Mouse (Mus musculus) E14TG2a.4 (cell line): ENCODE data around the gene 4931417E11Rik.

ENCODE experiments used
- H3K27me3 ChIP-seq: 2 replicates; pipeline ENCODE4 v1.6.1; 2014; ENCODE audit warnings: low read length, control low read depth; ENCODE audit not compliant: insufficient read depth
- H3K36me3 ChIP-seq: 2 replicates; pipeline ENCODE4 v1.6.1; 2014; ENCODE audit warnings: low read length, control low read depth; ENCODE audit not compliant: insufficient read depth
- H3K4me1 ChIP-seq: replicated peaks from 2 replicates; pipeline ENCODE4 v1.6.1; 2014; ENCODE audit warnings: low read depth, low read length, control low read depth
- H3K4me3 ChIP-seq: replicated peaks from 2 replicates; pipeline ENCODE4 v1.5.1; 2014; ENCODE audit warnings: mild to moderate bottlenecking, low read length
- H3K9me3 ChIP-seq: 2 replicates; pipeline ENCODE4 v1.6.1; 2014; ENCODE audit warnings: low read length, control low read depth
- CTCF ChIP-seq: conservative IDR thresholded peaks from 2 replicates; pipeline ENCODE4 v1.5.1; 2014; ENCODE audit warnings: low read length
- NANOG ChIP-seq: IDR thresholded peaks from 2 replicates; pipeline ENCODE4 v1.6.1; 2014; ENCODE audit warnings: borderline replicate concordance, low read length, mixed read lengths
- POU5F1 ChIP-seq: IDR thresholded peaks from 2 replicates; pipeline ENCODE4 v1.6.1; 2014; ENCODE audit warnings: low read length, borderline replicate concordance

The 4931417E11Rik gene

DNA sequence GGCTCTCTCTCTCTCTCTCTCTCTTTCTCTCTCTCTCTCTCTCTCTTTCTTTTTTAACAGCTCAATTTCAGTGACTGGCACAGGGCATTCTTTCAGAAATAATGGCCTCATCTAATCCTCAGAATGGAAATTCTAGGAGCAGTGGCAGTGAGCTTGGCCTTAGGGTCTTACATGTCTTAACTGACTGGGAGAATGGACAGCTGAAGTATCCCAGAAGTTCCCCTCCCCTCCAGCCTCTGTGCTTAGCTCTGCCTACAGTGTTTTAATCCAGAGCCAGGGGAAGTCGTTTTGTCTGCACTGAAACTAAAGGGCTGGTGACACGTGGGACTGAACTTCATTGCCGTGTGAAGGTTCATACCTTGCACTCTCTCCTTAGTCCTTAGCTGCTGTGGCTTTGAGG lies 35.6 kb downstream of the 4931417E11Rik start:
- no peaks in the 10 kb centered on the region for H3K36me3 ChIP-seq
- H3K9me3 ChIP-seq: no peaks in the 10 kb centered on the region
- no peaks in the 10 kb centered on the region for H3K27me3 ChIP-seq
- no peak for TF ChIP-seq NANOG
- no peak for TF ChIP-seq POU5F1
- no peak for TF ChIP-seq CTCF
- H3K4me3 ChIP-seq: no peak overlapping the region
- no peaks in the 10 kb centered on the region for H3K4me1 ChIP-seq

DNA sequence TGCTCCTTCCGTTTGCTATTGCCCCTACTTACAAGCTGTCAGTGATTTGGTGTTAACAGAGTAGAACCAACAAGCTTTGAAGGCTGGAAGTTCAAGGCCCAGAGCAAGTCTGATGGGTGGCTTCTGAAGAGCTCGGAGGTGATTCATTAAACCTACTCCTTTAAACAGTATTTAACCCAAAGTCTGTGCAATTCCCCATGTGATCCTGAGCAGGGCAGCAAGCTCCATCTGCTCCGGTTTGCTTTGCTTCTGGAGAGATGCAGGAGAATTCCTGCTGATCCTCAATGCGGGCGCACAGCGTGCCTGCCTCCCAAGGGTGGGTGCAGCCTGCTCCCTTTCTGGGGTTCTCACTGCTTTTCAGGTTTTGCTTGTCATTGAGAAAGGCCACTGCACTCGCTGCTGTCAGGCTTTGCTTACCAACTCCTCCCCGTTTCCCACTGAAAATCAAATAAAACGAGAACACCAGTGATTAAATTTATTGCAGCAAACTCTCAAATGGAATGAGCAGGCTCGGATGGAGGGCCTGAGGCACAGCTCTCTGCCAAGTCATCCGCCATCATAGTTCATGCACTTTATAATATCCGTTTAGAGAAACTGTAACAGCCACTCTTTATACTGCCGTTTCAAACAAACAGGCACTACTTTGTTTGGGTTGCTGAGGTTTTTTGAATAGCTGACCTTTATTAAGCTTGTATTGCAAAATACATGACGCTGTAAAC lies 40.7 kb downstream of the 4931417E11Rik start:
- Histone ChIP-seq H3K9me3 (no peaks in the 10 kb centered on the region), H3K36me3 (no peaks in the 10 kb centered on the region), H3K27me3 (no peaks in the 10 kb centered on the region), H3K4me1 (no peaks in the 10 kb centered on the region), H3K4me3 (no peak overlapping the region)
- no peak for TF ChIP-seq CTCF
- no peak for TF ChIP-seq NANOG
- TF ChIP-seq POU5F1: no peak

DNA sequence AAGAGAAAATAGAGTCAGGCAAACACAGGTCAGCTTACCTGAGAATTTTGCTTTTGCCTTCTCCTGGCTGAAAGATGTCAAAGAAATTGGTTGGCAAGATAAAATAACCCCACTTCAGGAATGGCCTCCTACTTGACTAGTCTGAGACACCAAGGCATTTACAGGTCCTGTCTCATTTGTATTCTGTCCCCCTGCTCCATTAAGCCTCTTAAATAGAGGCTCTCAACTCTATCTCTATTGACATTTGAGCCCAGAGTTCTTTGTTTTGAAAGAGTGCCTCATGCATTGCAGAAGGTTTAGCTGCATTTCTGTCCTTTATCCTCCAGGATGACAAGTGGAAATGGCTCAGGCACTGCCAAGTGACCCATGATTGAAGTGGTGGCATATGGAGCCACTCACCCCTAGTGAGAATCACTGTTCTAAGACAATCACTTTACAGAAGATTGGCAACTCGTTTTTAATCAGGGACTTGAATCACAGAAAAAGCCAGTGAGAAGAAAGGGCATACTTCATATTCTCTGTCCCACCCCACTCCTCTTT lies 42.1 kb downstream of the 4931417E11Rik start:
- H3K4me1 ChIP-seq: no peaks in the 10 kb centered on the region
- no peak overlapping the region for H3K4me3 ChIP-seq
- no peaks in the 10 kb centered on the region for H3K36me3 ChIP-seq
- no peaks in the 10 kb centered on the region for H3K27me3 ChIP-seq
- TF ChIP-seq NANOG (no peak), CTCF (no peak), POU5F1 (no peak)
- H3K9me3 ChIP-seq: no peaks in the 10 kb centered on the region
